Mouse (Mus musculus): ENCODE measurements around the gene Phldb2.

GRCm38 (mm10) chr16:45789311-45789710 lies 164.1 kb downstream of the Phldb2 start:
- TF ChIP-seq POLR2A (IDR thresholded peaks at IDR 0.05; ENCODE audit: borderline replicate concordance, extremely low read depth, insufficient read depth, insufficient read length, poor library complexity, severe bottlenecking) (no peak), CTCF (IDR thresholded peaks at IDR 0.05; ENCODE audit: borderline replicate concordance, extremely low read depth, insufficient read depth, insufficient read length) (no peak)
